ENCODE assay signal across 17 mouse cellular contexts in the genomic region with DNA sequence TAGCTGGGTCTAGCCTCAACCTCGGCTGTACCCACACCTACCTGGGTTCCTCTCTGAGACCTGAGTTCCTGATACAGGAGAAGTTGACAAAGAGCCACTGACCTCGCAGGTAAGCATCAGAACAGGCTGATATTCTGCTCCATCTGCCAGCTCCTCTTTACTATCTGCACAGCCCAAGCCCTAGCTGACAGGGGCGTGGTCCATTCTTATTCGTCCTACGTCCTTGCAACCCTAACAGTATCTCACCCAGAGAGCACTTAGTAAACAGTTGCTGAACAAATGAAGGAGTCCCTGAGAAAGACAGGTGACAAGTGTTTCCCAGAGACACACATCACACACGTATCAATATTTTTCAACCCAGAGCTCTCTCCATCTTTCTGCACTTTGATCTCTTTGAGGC. TPM values are rescaled to one million over a fixed set of nuclear protein-coding genes. Genes with fewer than 3 reads are reported as not detected.
"Had no signal": no experiment of that assay in that cellular context is flagged by ENCODE, and none has a peak within 500 bp of the region (broad histone marks: within the 10 kb centered on the region; RNA-seq: fewer than 3 reads in every experiment).

No protein-coding gene starts in this region.

- H3K36me3 ChIP-seq: midbrain, embryonic 15.5 days had no signal

- H3K27ac ChIP-seq: kidney, embryonic 15.5 days; limb, embryonic 10.5 days; midbrain, embryonic 15.5 days; neural tube, embryonic 12.5 days; stomach, postnatal 0 days had no signal

- H3K4me2 ChIP-seq: kidney, embryonic 15.5 days; midbrain, embryonic 11.5 days; midbrain, embryonic 15.5 days; neural tube, embryonic 12.5 days had no signal

- H3K9me3 ChIP-seq: kidney, embryonic 15.5 days; limb, embryonic 10.5 days; midbrain, embryonic 15.5 days; neural tube, embryonic 12.5 days had no signal

- H3K4me3 ChIP-seq: kidney, embryonic 15.5 days; limb, embryonic 10.5 days; midbrain, embryonic 15.5 days; neural tube, embryonic 12.5 days had no signal

- H3K27me3 ChIP-seq: kidney, embryonic 15.5 days; midbrain, embryonic 15.5 days; neural tube, embryonic 12.5 days had no signal

- DNase-seq: kidney, adult 2 months; kidney, postnatal 14 days; lung, adult 2 months; lung, postnatal 36 days; retina, postnatal 1 day had no signal

- H3K9ac ChIP-seq: kidney, embryonic 15.5 days; midbrain, embryonic 15.5 days; neural tube, embryonic 12.5 days had no signal

- ATAC-seq: lung, postnatal 0 days; midbrain, embryonic 15.5 days had no signal

RNA-seq across cellular contexts. Expression of a gene that starts 46.4 kb away (rescaled TPM):
- total RNA-seq: layer of hippocampus, adult 8-10 months; layer of hippocampus, postnatal 14 days; left cerebral cortex, adult 18-20 months; megakaryocyte, adult 5-6 weeks; monocyte, adult 5-6 weeks had no signal
- polyA plus RNA-seq: limb, embryonic 10.5 days; midbrain, embryonic 11.5 days; neural tube, embryonic 12.5 days had no signal
